Mouse (Mus musculus): ENCODE data around the gene Slc22a17.

Gene Slc22a17

DNA sequence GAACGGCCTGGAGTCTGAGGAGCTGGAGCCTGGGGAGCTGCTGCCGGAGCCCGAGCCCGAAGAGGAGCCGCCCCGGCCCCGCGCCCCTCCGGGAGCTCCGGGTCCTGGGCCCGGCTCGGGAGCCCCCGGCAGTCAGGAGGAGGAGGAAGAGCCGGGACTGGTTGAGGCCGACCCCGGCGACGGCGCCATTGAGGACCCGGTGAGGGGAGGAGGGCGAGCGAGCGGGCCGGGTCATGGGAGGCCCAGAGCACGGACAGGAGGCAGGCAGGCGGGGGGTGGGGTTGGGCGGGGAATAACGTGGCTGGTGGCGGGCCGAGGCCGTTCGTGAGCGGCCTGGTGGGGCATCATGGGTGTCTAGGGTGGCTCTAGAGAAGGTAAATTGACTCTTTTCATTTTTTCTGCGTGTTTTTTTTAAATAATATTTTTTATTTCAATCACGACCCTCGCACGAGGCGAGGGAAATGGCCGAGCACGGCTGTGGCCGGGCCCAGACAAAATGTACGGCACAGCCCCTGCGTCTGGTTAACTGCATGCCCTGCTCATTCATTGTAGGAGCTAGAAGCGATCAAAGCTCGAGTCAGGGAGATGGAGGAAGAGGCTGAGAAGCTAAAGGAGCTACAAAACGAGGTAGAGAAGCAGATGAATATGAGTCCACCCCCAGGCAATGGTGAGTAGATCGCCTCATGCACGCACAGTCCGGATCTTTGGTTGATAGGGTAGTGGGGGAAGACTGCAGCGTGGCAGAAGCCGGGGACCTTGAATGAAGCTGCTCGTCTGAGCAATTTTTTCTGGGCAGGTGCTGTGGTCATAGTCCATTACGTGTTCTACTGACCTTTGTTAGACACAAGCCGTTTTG is 18.4 kb downstream of the Slc22a17 start:
- peak; percentile 71 for DNase-seq

DNA sequence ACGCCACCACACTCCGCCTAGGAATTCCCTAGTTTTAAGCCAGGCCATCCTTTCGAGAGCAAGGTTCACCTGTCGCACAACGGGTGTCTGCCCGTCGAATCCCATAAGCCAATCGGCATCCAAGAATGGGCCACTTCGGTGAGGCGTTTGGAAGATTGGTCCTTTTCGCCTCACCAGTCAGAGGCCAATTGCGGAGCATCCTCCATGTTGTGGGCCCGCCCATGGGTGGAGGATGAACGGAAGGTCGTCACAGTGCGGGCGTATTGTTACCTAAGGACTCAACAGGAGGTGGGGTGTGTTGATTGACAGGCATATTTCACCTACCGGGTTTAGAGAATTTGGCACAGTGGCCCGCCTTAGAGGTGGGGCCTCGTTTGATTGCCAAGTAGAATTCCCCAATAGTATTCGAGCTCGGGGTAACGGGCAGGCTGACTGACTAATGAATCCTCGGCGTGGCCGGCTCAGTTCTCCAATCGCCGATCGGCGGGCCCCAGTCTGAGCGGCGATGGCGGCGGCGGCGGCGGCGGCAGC is 19.2 kb downstream of the Slc22a17 start:
- peak; percentile 100 for DNase-seq

DNA sequence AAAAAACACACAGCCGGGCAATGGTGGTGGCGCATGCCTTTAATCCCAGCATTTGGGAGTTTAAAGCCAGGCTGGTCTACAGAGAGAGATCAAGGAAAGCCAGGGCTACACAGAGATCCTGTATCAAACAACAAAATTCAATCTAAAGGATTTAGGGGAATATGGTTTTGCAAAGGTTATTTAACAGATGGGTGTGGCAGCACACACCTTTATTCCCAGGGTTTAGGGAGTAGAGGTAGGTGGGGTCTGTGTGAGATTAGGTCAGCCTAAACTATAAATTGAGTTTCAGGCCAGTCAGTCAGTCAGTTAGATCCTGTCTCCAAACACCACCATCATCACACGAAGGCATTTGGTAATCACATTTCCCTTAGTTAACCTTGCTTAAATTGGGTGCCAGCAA is 20.7 kb downstream of the Slc22a17 start, which contains the start of gene Pabpn1:
Gene Pabpn1 (plus strand): TSS at position 301 of the 400 bp plus-strand sequence.
- no peak for DNase-seq

DNA sequence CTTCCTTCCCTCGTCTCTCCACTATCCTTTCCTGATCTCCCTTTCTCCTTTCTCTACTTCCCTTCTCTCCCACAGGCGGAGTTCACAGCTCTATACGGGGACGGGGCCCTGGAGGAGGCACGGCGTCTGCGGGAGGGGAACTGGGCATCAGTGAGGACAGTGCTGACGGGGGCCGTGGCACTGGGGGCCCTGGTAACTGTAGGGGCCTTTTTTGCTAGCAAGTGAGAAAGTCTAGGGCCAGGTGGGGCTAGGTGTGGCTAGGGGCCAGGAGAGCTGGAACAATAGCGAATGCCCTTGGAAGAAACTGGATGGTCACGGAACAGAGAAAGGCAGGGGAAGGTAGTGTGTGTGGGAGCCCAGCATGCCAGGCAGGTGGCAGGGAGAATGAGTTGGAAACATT is 27.6 kb downstream of the Slc22a17 start:
- DNase-seq = no peak

DNA sequence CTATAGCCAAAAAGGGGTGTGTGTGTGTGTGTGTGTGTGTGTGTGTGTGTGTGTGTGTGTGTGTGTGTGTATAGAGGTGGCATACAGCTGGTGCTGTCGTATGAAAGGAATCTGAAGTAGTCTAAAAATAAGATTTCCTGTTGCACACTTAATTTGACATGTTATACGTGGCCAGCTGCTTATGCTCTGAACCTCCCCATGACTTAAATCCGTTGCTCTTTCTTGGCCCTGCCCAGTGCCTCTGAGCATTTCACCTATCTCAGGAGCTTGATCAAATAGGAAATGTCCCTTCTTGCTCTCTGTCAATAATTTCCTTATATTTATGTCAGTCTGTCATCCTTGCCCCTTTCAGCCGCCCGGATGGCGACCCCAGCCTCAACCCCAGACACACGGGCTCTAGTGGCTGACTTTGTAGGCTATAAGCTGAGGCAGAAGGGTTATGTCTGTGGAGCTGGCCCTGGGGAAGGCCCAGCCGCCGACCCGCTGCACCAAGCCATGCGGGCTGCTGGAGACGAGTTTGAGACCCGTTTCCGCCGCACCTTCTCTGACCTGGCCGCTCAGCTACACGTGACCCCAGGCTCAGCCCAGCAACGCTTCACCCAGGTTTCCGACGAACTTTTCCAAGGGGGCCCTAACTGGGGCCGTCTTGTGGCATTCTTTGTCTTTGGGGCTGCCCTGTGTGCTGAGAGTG is 28.8 kb downstream of the Slc22a17 start:
- DNase-seq = no peak

DNA sequence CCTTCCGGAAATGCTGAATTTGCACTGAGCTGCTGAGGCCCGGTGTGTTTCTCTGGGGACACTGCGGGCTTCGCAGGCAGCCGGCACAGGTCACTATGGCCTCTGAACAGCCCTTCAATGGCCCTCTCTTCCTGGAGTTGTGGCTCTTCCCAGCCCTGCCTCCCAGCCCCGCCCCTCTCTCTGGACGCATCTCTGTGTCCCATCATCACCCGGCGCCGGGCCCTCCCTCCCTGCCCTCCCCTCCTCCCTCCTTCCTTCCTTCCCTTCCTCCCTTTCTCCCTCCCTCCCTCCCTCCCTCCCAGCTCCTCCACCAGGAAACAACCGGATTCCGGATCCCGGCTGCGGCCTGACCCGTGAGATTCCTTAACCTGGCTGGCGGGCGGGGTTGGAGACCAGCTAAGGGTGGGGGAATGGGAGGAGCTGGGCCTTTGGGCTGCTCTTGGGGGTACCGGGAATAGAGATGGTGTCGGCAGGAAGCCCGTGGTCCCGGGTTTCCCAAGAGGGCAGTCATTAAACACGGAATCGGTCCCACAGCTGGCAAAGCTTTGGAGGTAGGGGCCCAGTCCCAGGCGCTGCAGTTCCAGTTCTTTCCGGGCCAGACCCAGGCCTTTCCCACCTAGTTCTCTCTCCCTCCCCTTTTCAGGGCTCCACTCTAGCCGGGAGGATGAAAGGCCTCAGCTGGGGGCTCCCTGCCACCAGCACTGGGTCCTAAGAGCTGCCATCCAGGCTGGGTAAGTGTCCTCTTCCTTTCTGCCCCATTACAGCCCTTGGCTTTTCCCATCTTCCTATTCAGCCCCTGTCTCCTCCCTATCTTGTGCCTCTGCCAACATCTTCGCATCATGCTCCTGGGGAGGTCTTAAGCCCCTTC is 29.5 kb downstream of the Slc22a17 start, which contains the start of the genes Bcl2l2 and Gm20521:
Gene Bcl2l2 (plus strand): TSS at position 224 of the 868 bp plus-strand sequence.
Gene Gm20521 (plus strand): TSS at position 288 of the 868 bp plus-strand sequence.
- peak; percentile 94 for DNase-seq

DNA sequence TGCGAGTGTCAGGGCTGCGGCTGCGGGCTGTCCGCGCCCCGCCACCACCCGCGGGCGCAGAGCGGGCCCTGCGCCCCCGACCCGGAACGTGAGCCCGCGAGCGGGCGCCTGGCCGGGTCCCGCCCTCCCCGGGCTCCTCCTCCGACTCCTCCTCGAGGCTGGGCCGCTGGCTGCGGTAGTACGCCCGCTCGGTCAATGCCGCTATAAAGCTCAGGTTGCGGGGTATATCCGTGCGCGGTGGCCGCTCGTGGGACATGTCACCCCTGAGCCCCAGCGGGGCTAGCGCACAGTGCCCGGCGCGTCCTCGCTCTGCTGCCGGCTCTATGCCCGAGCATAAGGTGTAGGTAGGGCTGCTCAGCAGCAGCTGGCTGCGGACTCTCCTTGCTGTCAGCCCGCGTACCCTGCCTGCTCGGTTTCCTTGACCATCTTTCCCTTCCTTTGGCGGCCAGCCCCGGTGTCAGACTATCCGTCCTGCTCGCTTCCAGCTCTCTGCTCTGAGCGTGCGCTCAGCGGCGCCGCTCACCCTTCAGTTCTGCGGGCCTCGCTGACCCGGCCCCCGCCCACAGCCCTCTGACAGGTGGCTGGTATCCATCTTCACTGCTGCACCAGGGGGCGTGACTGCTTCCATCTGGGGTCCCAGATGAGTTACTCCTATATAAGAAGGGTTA is 35.8 kb downstream of the Slc22a17 start, which contains the start of gene Ppp1r3e:
Gene Ppp1r3e (minus strand): TSS at position 503 of the 668 bp plus-strand sequence.
- DNase-seq = peak; percentile 79

DNA sequence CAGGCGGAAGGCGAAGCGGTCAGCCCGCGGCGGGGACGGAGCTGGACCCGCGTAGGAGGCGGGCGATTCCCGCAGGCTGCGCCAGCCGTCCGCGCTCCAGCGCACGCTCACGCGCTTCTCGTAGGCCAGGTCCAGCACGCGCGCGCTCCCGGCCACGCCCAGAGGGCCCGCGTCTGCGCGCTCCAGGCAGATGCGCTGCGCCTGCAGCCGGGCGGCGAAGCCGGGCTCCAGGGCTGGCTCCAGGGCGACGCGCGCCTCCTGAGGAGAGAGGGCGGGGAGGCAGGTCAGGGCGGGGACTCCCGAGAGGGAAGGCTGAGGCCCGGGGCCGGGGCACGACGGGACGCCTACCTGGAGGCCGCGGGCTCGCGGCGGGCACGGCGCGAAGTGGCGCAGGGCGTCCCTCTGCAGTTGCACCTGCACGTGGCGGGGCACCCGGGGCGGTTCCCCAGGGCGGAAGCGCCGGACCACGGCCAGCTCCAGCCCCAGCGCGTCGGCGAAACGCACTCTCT is 36.3 kb downstream of the Slc22a17 start:
- peak; percentile 95 for DNase-seq

DNA sequence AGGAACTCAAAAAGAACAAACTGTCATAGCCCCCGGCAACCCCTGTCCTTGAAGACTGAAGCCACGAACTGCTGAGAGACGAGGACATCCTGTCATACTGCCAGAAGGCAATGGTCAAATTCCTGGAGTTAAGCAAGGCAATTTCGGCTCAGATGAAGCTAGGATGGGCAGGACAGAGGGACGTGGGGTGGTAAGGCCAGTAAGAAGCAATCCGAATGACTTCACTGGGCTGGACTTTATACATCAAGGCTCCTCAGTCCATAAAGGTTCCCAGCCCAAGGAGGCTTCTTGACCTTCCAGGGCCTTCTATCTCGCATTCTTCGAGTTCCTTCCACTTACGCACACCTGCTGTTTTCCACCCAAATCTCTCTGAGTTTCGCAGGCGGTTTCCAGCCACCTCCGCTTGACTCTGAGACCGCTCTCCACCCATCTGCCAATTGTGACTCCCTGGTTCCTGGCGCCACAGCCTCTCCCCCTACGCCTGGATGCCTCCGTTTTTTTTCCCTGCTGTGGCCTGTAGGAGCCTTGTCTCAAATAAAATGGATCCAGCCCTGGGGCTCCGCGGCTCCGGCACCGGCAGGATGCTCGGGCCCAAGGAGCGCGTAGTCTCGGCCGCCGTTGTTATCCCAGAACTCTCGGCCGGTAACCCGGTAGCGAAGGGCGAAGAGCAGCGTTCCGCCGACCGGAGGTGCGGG is 36.9 kb downstream of the Slc22a17 start:
- DNase-seq = no peak

DNA sequence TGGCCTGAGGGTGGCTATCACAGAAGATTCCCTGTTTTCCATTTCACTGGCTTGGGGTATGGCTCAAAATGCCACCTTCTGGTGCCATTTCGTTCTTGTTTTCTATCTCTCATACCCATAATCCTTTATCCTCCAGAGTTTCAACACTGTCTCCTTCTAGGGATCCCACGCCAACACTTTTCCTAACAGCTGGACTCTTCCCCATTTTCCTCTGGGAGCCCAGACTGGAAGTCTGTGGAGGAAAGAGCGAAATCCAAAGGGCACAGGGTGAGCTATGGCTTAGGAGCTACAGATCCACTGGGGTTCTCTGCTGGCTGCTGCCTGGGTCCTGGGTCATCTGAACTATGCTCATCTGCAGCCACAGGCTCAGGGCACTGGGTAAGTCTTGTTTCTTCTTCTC is 38.8 kb downstream of the Slc22a17 start:
- no peak for DNase-seq

DNA sequence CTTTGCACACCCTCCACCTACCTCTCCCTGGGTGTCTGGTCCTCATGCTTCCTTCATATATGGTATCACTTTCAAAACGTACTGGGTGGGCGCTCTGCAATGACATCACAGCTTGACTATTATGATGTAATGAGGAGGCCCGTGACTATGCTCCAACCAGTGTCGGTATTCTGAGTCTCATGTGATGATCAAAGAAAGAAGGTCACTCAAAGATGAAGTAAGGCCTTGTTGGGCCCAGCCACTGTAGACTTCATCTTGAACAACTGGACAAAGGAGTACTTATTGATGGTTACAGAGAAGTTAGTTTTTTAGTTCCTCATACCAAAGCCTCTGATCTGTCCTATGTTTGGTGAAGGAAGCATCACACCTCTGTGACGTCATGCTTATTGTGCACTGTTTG is 42.1 kb downstream of the Slc22a17 start, which contains the start of gene Homez:
Gene Homez (minus strand): TSS at position 101 of the 400 bp plus-strand sequence.
- no peak for DNase-seq

DNA sequence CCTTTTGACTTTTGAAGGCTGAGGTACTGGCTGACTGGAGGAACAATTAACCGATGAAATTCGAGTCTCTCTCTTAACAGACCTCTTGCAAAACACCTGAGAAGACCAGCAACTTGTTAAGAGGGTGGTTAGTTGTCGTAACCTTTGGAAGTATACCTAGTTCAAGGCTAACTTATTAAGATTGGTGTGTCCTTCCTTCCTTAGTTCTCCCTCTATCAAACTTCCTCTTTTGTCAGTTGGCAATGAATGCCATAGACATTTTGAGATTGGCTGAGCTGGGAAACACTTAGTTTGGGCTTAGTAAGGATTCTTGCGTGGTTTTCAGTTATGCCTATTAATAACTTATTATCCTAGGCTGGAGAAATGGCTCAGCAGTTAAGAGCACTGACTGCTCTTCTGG is 44.9 kb downstream of the Slc22a17 start:
- DNase-seq = no peak

DNA sequence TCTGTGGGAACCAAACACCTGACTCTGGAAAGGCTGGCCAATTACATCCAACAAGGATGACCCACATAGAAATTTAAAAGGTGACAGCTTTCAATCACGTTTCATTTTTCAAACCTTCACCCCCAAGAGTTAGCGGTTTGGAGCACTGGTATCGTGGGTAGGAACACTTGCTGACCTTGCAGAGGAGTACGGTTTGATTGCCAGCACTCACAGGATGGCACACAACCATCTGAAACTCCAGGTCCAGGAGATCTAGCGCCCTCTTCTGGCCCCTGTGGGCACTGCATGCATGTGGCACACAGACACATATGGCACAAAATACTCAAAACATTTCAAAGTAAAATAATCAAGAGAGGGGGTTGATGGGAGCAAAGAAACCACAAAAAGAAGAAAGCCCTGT is 46.0 kb downstream of the Slc22a17 start:
- DNase-seq = peak; percentile 41

DNA sequence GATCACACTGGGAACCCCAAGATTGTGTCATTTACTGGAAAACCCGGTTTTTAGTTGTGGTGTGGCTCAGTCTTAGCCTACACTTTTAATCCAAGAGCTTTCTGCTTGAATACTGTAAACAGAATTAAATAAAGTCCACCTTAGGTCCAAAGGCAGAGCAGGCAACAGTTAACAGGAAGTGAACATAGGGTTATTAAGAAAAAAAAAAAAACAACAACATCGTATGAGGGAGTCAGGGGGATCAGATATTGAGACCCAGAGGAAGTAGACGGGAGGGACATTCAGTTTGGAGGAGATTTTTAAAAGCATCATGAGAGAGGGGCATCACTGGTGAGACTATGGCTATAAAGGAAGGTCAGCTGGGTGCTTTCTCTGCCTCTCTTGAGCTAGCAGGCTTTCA is 46.7 kb downstream of the Slc22a17 start:
- DNase-seq = no peak

DNA sequence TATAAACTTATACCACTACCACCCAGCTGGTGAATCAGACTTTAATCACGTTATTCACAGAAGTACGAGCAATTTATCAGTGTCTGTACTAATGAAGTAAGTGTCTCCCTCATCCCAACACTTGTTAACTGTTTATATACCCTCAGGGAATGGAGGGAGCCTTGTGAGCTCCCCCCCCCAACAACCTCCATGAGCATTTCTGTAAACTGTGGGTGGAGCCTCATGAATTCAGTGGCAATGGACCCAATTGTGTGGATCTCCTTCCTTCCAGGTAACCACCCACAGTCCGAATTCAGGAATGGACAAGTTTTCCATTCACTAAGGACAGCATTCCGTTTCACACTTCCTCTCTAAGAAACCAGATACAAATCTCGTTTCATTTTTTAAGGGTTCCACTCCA is 47.3 kb downstream of the Slc22a17 start:
- no peak for DNase-seq

DNA sequence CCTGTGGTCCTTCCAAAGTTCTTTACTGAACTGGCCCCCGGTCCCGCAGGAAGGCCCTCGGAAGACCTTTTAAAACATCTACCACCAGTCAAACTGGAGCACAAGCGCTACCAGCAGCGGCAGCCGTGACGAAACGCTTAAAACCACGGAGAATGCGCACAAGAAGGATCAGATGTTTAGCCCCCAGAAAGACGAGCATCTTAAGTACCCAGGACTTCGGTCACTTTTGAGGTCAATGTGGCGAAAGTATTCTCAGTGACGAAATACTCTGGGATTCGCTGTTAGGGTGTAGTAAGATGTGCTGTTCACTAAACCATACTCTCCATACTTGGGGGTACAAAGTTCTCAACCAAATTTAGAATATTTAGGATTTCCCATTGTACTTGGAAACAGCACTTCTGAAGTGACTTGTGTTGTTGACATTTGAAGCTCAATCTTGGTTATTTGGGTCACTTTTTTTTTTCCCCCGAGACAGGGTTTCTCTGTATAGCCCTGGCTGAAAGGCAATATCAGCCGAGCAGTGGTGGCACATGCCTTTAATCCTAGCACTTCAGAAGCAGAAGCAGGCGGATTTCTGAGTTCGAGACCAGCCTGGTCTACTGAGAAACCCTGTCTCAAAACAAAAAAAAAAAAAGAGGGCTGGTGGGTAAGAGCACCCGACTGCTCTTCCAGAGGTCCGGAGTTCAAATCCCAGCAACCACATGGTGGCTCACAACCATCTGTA is 48.5 kb downstream of the Slc22a17 start:
- peak; percentile 39 for DNase-seq

DNA sequence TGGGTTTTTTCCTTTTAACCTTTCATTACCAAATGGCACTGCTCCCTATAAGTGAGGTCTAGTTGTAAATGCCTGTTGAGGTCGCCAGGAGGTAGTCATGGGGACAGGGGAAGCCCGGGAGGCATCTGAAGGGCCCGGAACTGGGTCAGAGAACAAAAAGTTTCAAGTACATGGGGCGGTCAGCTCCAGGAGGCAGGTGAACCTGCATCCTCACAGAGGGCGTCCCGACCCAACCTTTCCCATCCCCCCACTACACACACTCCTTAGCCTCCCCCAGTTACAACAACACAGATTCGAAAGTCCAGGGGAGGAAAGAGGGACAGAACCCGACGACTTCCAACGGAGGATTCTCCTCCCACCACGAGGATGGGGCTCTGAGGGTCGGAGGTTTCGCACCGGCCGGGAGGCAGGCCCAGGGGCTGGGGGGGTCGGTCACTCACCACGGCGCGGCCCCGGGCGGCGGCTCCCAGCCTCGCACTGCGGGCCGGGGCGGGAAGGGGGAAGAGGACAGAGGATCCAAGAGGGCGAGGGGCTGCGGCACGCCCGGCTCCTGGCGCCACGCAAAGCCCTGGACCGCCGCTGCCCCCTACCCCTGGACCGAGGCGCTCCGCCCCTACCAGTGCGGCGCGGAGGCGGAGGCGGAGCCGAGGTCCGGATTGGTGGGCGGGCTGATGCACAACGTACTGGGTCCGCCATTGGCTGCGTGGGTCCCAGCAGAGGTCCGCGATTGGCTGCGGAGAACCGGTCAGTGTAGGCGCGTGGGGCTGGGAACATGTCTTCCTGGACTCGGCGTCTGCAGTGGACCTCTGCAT is 49.2 kb downstream of the Slc22a17 start:
- DNase-seq = peak; percentile 96

DNA sequence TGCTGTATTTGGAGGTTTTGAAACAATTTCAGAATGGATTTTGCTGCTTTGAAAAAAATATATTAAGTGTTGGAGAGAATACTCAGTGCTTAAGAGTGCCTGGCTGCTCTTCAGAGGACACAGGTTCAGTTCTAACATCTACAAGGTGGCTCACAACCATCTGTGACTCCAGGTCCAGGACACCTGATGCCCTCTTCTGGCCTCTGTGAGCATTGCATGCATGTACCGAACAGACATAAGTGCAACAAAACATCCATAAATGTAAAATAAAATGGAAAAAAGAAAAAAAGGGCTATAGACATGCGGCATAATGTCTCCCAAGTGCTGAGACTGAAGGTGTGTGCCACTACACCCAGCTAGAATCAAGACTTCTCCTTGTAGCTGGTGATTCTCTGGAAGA is 52.4 kb downstream of the Slc22a17 start:
- DNase-seq = peak; percentile 65

DNA sequence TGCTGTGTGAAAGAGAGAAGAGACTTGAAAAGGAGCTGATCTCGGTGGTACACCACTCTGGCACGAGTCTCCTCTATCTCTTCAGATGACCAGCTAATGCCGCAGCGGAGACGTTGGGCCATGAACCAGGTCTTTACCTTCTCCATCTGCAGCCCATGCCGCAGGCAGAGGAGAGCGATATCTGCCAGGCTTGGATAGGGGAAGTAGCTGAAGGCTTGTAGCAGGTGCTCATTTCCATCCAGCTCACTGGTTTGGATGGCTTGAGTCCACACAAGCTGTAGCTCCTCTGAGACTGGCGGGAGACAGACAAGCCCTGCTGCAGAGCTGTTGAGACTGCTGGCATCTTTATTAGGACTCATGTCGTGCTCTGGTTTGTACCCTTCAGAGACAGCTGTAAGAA is 55.0 kb downstream of the Slc22a17 start:
- no peak for DNase-seq
